Mouse (Mus musculus) stomach, embryonic 14.5 days (tissue): ENCODE results near the gene Ptpn21. TPM values are rescaled to one million over a fixed set of nuclear protein-coding genes. Genes with fewer than 3 reads are reported as not detected.
A peak's percentile ranks its signal among the peaks of the same experiment; 100 is the strongest.

Experiments used
- ATAC-seq: fragments of 200-750 bp; cut with Nextera tagmentation; 2 replicates; pipeline ENCODE4 v1.8.0; 2017; ENCODE audit warnings: low read depth, moderate TSS enrichment; ENCODE audit not compliant: insufficient number of reproducible peaks, insufficient read depth, low FRiP score
- H3K27ac ChIP-seq: fragments of 300-500 bp; sonication (generic); 2 replicates; pipeline ENCODE4 v1.5.1; 2014; ENCODE audit warnings: mild to moderate bottlenecking, low read length, moderate library complexity, mixed read lengths
- H3K27me3 ChIP-seq: fragments of 300-500 bp; sonication (generic); 2 replicates; pipeline ENCODE4 v1.6.1; 2014; ENCODE audit warnings: low read length, control low read depth, mixed read lengths; ENCODE audit not compliant: control insufficient read depth, insufficient read depth
- H3K36me3 ChIP-seq: fragments of 300-500 bp; sonication (generic); 2 replicates; pipeline ENCODE4 v1.6.1; 2014; ENCODE audit warnings: mild to moderate bottlenecking, control low read depth, low read length, moderate library complexity, mixed read lengths; ENCODE audit not compliant: control insufficient read depth, insufficient read depth
- H3K4me1 ChIP-seq: fragments of 300-500 bp; sonication (generic); 2 replicates; pipeline ENCODE4 v1.6.1; 2014; ENCODE audit warnings: low read length, control low read depth, mixed read lengths; ENCODE audit not compliant: control insufficient read depth, insufficient read depth
- H3K4me2 ChIP-seq: fragments of 300-500 bp; sonication (generic); replicated peaks from 2 replicates; pipeline ENCODE4 v1.6.1; 2014; ENCODE audit warnings: low read depth, low read length, control low read depth
- H3K4me3 ChIP-seq: fragments of 300-500 bp; sonication (generic); 2 replicates; pipeline ENCODE4 v1.5.1; 2014; ENCODE audit warnings: low read depth, low read length, control low read depth
- H3K9ac ChIP-seq: fragments of 300-500 bp; sonication (generic); replicated peaks from 2 replicates; pipeline ENCODE4 v1.6.1; 2014; ENCODE audit warnings: low read depth, mild to moderate bottlenecking, control low read depth, low read length, moderate library complexity, mixed read lengths
- H3K9me3 ChIP-seq: fragments of 300-500 bp; sonication (generic); 2 replicates; pipeline ENCODE4 v1.6.1; 2016; ENCODE audit warnings: low read depth, low read length, control low read depth; ENCODE audit not compliant: control insufficient read depth
- WGBS: fragments of 180-500 bp; shearing (Covaris S2); extraction: QIAGEN DNeasy Blood & Tissue Kit; methylation state at CpG from one replicate; pipeline ENCODE4 v1.1.7; 2014; 5-methylcytosine and 5-hydroxymethylcytosine counted together
- polyA plus RNA-seq: library from polyadenylated mRNA; unstranded; fragments of >200 nt; fragmentation: Nextera tagmentation; extraction: Ambion mirVana; gene quantifications from 2 replicates; pipeline ENCODE4 v1.2.1, GENCODE M21; 2014

Gene Ptpn21
- polyA plus RNA-seq, 1 experiment from 2014 or later = 11.9 TPM

DNA sequence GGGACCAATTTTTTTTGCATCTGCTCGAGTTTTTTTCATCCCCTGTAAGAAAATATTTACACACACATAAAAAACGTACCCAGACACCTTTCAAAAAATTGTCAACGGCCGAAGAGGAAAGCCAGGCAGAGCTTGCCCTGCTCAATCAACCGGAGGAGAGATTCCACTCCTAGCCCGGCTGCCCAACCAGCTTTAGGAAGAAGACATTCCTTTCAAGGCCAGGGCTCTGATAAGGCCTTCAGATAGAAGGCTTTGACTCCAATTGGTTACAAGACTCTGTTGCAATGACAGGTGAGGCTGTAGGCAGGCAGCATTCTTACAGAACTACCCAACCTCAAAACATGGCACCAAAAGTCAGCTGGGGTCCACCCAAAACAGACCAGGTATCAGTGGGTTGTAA, 53.6 kb downstream of the Ptpn21 start:
- no peak overlapping the region for H3K27ac ChIP-seq
- H3K4me2 ChIP-seq = no peak overlapping the region
- no peak overlapping the region for H3K9ac ChIP-seq
- 0 out of 2 replicates have a peak, but pooled peaks cover 3% of the 10 kb centered on the region for H3K4me1 ChIP-seq
- WGBS = 38% methylated on average over 6 of the region's 6 CpGs
- no peak overlapping the region for H3K4me3 ChIP-seq
- no peaks in the 10 kb centered on the region for H3K9me3 ChIP-seq
- no peak for ATAC-seq
- no peaks in the 10 kb centered on the region for H3K27me3 ChIP-seq
- H3K36me3 ChIP-seq = peaks cover 28% of the 10 kb centered on the region

DNA sequence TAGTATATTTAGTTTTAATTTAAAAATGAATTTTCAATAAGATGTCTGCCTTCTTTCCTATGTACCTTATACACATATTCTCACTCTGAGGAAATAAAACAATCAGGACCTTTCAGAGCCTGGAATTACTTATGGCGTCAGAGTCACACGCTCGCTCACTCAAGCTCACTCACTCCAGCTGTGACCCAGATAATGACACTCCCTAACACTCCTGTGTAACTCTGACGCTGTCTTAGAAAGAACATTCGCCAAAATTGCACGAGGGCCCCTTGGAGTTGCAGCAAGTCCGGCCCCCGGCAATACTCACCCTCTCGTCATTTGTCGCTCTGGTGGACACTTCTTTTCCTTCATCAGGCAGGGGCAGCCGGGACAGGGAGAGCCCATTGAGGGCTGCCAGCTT, 54.0 kb downstream of the Ptpn21 start:
- no peak overlapping the region for H3K9ac ChIP-seq
- H3K9me3 ChIP-seq = no peaks in the 10 kb centered on the region
- no peaks in the 10 kb centered on the region for H3K27me3 ChIP-seq
- ATAC-seq = no peak
- H3K36me3 ChIP-seq = peaks cover 32% of the 10 kb centered on the region
- no peak overlapping the region for H3K4me2 ChIP-seq
- H3K4me1 ChIP-seq = 0 out of 2 replicates have a peak, but pooled peaks cover 3% of the 10 kb centered on the region
- no peak overlapping the region for H3K27ac ChIP-seq
- H3K4me3 ChIP-seq = no peak overlapping the region
- WGBS = 78% methylated on average over 11 of the region's 11 CpGs

DNA sequence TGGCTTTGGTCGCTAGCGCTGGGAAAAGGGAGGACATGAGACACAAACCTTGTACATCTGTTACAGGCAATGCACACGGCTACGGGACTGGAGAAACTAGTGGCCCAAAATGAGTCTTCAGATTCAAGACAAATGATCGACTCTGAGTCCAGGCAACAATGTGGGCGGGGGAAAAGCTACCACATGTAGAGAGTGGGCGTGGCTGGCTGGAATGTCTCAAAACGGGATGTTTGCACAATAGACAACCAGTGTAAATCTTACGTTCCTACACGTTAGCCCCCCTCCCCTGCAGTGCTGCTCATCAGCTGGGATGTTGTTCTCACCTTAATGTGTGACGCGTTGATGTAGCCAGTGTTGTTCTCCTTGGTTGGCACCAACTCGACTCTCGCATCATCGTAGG, 55.0 kb downstream of the Ptpn21 start:
- Histone ChIP-seq H3K4me1 (0 out of 2 replicates have a peak, but pooled peaks cover 3% of the 10 kb centered on the region), H3K9ac (no peak overlapping the region), H3K4me2 (no peak overlapping the region), H3K4me3 (no peak overlapping the region), H3K9me3 (no peaks in the 10 kb centered on the region), H3K27ac (no peak overlapping the region), H3K27me3 (no peaks in the 10 kb centered on the region), H3K36me3 (peaks cover 33% of the 10 kb centered on the region)
- ATAC-seq = no peak
- 78% methylated on average over 15 of the region's 15 CpGs for WGBS

DNA sequence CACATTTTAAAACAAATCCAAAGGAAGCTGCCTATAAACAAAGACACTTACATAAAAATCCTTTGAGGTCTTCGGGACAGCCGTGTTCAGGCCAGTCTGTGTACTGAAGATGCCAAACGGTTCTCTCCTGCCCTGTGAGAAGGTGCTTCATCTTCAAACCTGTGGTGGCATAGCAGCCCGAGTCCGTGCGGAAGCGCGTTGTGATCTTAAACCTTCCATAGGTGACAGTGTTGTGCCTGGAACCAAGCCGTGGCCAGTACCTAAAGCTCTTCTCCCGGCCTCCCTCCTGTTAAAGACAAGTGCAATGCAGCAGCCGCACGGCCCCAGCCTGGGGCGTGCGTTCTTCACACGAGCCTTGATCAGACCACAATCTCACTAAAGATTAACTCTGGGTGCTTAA, 57.3 kb downstream of the Ptpn21 start:
- Histone ChIP-seq H3K4me1 (0 out of 2 replicates have a peak, but pooled peaks cover 3% of the 10 kb centered on the region), H3K27ac (no peak overlapping the region), H3K4me2 (no peak overlapping the region), H3K4me3 (no peak overlapping the region), H3K27me3 (no peaks in the 10 kb centered on the region), H3K9ac (no peak overlapping the region), H3K36me3 (peaks cover 27% of the 10 kb centered on the region), H3K9me3 (no peaks in the 10 kb centered on the region)
- ATAC-seq = no peak
- 78% methylated on average over 15 of the region's 15 CpGs for WGBS

DNA sequence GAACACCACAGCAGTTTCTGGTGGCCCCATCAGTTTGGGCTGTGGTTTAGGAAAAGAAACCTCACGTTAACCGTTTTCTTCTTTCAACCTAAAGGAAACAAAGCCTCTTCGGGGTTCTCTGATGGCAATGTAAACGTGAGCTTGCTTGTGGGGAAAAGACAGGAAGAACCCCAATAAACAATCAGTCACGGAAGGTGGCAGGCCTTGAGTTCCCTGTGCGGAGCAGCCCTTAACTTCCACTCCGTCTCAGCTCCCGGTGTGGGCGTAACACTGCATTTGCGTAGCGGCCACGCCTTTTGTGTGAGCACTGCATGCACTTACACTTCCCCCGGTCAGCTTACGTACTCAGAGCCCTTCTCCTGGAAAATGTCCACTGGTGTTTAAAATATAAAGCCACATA, 59.9 kb downstream of the Ptpn21 start:
- Histone ChIP-seq H3K36me3 (peaks cover 20% of the 10 kb centered on the region), H3K4me3 (no peak overlapping the region), H3K4me2 (no peak overlapping the region), H3K4me1 (no peaks in the 10 kb centered on the region), H3K27me3 (no peaks in the 10 kb centered on the region), H3K9ac (no peak overlapping the region), H3K9me3 (no peaks in the 10 kb centered on the region), H3K27ac (no peak overlapping the region)
- 43% methylated on average over 14 of the region's 14 CpGs for WGBS
- ATAC-seq = no peak

DNA sequence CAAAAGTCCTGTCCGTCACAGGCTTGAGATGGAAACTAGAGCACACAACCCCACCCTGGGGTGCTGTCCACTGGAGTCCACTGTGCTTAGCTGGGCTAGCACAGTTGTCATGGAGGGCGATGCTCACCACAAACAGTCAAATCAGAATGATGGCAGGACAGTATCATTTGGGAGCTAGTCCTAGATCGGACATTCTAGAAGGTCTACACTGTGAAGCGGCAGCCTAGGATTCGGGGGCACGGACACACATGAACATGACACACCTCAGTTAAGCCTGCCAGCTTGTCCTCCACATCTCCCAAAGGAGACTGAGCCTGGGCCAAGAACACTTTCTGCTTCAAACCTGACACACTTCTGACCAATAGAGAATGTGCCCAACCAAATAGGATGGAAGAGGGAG, 60.3 kb downstream of the Ptpn21 start:
- no peaks in the 10 kb centered on the region for H3K4me1 ChIP-seq
- H3K27me3 ChIP-seq = no peaks in the 10 kb centered on the region
- H3K36me3 ChIP-seq = peaks cover 16% of the 10 kb centered on the region
- no peaks in the 10 kb centered on the region for H3K9me3 ChIP-seq
- no peak overlapping the region for H3K9ac ChIP-seq
- no peak overlapping the region for H3K27ac ChIP-seq
- H3K4me3 ChIP-seq = no peak overlapping the region
- no peak for ATAC-seq
- H3K4me2 ChIP-seq = no peak overlapping the region
- WGBS = 96% methylated on average over 6 of the region's 6 CpGs

DNA sequence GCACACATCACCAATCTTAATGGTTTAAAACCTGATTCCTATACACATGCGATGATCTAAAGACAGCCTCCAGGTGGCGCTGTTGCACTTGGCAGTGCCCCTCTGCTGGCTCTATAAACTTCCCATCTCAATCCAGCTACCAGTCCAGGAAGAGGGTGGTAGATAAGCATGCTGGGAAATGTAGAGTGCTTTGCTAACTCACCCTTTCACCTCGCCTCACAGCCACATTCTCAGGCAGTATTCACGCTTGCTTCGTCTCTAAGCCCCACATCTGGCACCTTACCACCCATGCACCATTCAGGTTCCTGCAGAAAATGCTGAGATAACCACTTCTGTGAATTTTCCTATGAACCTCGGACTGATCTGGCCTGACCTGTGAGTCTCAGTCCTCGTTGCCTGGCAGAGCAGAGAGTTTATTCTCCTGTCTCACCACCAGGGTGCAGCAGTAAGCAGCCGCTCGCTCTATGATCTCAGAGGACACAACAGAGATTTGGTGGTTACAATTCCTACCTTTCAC, 62.5 kb downstream of the Ptpn21 start:
- ATAC-seq = peak; percentile 84
- H3K36me3 ChIP-seq = peaks cover 12% of the 10 kb centered on the region
- H3K4me3 ChIP-seq = no peak overlapping the region
- no peak overlapping the region for H3K27ac ChIP-seq
- H3K4me2 ChIP-seq = peak overlapping the region; percentile 17; the same call in 1 of the 2 replicates
- no peak overlapping the region for H3K9ac ChIP-seq
- H3K4me1 ChIP-seq = no peaks in the 10 kb centered on the region
- H3K27me3 ChIP-seq = no peaks in the 10 kb centered on the region
- no peaks in the 10 kb centered on the region for H3K9me3 ChIP-seq
- WGBS = 15% methylated on average over 9 of the region's 9 CpGs

DNA sequence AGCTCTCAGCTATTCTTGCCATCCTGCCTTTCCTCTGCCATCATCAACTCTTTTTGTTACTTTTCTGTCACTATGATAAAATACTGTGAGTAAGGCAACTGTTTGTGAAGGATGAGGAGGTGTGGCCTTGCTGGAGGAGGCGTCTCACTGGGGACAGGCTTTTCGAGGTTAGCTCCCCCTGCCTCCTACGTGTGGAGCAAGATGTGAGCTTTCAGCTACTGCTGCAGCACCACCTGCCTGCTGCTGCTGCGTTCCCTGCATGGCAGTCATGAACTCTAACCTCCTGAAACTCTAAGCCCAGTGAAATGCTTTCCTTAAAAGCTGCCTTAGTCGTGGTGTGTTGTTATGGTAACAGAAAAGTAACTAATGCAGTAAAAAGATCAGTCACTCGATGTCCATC, 63.3 kb downstream of the Ptpn21 start:
- Histone ChIP-seq H3K27ac (no peak overlapping the region), H3K4me2 (no peak overlapping the region), H3K9ac (no peak overlapping the region), H3K9me3 (no peaks in the 10 kb centered on the region), H3K27me3 (no peaks in the 10 kb centered on the region), H3K4me1 (no peaks in the 10 kb centered on the region), H3K4me3 (no peak overlapping the region), H3K36me3 (peaks cover 9% of the 10 kb centered on the region)
- no peak for ATAC-seq
- 63% methylated on average over 6 of the region's 6 CpGs for WGBS

DNA sequence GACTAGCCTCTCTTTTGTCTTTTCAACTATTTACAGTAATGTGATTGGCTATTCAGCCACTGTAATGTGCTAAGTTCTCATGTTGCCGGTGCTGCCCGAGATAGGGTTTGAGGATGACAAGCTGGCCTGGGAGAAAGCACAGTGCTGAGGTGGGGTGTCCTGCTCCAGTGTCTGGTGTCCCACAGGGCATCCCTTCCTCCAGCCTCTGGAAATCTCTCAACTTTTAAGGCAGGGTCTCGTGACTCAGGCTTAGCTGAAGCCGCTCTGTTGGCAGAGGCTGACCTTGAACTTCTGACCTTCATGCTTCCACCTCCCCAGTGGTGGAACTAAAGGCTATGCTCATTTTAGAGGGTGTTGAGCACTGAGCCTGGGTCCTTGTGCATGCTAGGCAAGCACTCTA, 66.8 kb downstream of the Ptpn21 start:
- no peak overlapping the region for H3K27ac ChIP-seq
- no peak overlapping the region for H3K9ac ChIP-seq
- H3K4me2 ChIP-seq = no peak overlapping the region
- H3K36me3 ChIP-seq = 0 out of 2 replicates have a peak, but pooled peaks cover 3% of the 10 kb centered on the region
- no peaks in the 10 kb centered on the region for H3K27me3 ChIP-seq
- 78% methylated on average over 4 of the region's 4 CpGs for WGBS
- H3K4me1 ChIP-seq = no peaks in the 10 kb centered on the region
- no peaks in the 10 kb centered on the region for H3K9me3 ChIP-seq
- no peak for ATAC-seq
- H3K4me3 ChIP-seq = no peak overlapping the region
